Mouse (Mus musculus): ENCODE results near the gene Mgl2.
"Not testable (repeated sequence)": the region's sequence is repeated elsewhere in the genome, so short reads cannot be mapped to it uniquely, and the experiment has no call there.

Gene Mgl2

GRCm38 (mm10) chr11:70129926-70130379 is at the start of gene Mgl2:
Gene Mgl2, plus strand, starts transcription at chr11:70130329.
- DNase-seq (ENCODE audit: low read depth, low spot score), result no peak

- DNase-seq (ENCODE audit: low read depth, low spot score), result no peak
These were observed 49.1 kb upstream of the Mgl2 start for GRCm38 (mm10) chr11:70080803-70081590.

- DNase-seq (ENCODE audit: low read depth, low spot score), result no peak
These were observed 45.6 kb upstream of the Mgl2 start for GRCm38 (mm10) chr11:70084563-70084962.

- DNase-seq (ENCODE audit: low read depth, low spot score), result no peak
These were observed 37.9 kb upstream of the Mgl2 start, which contains the start of gene Asgr2 for GRCm38 (mm10) chr11:70091986-70092783. Gene Asgr2, plus strand, starts transcription at chr11:70092644.

GRCm38 (mm10) chr11:70097396-70097795 is 32.7 kb upstream of the Mgl2 start:
- DNase-seq (ENCODE audit: low read depth, low spot score), result peak; percentile 28

- no peak for DNase-seq (ENCODE audit: low read depth, low spot score)
These were observed 31.0 kb upstream of the Mgl2 start for GRCm38 (mm10) chr11:70099102-70099501.

GRCm38 (mm10) chr11:70099809-70100208 is 30.3 kb upstream of the Mgl2 start:
- DNase-seq (ENCODE audit: low read depth, low spot score), result no peak

GRCm38 (mm10) chr11:70103701-70104315 is 26.3 kb upstream of the Mgl2 start:
- DNase-seq (ENCODE audit: low read depth, low spot score), result no peak

GRCm38 (mm10) chr11:70107085-70107484 is 23.0 kb upstream of the Mgl2 start:
- DNase-seq (ENCODE audit: low read depth, low spot score), result no peak

- peak; percentile 21 for DNase-seq (ENCODE audit: low read depth, low spot score)
These were observed 20.0 kb upstream of the Mgl2 start for GRCm38 (mm10) chr11:70110146-70110545.

GRCm38 (mm10) chr11:70114562-70114961 is 15.6 kb upstream of the Mgl2 start:
- no peak for DNase-seq (ENCODE audit: low read depth, low spot score)

GRCm38 (mm10) chr11:70115901-70116300 is 14.2 kb upstream of the Mgl2 start:
- DNase-seq (ENCODE audit: low read depth, low spot score), result no peak

GRCm38 (mm10) chr11:70135001-70135400 is 4.9 kb downstream of the Mgl2 start:
- not testable (repeated sequence) for DNase-seq (ENCODE audit: low read depth, low spot score)

GRCm38 (mm10) chr11:70135925-70136324 is 5.8 kb downstream of the Mgl2 start:
- DNase-seq (ENCODE audit: low read depth, low spot score), result not testable (repeated sequence)

GRCm38 (mm10) chr11:70139171-70139570 is 9.0 kb downstream of the Mgl2 start:
- DNase-seq (ENCODE audit: low read depth, low spot score), result no peak

- no peak for DNase-seq (ENCODE audit: low read depth, low spot score)
These were observed 20.9 kb downstream of the Mgl2 start for GRCm38 (mm10) chr11:70151072-70151471.

GRCm38 (mm10) chr11:70155897-70156296 is 25.8 kb downstream of the Mgl2 start, which contains the start of gene Clec10a:
Gene Clec10a, plus strand, starts transcription at chr11:70156197.
- not testable (repeated sequence) for DNase-seq (ENCODE audit: low read depth, low spot score)

GRCm38 (mm10) chr11:70162336-70162735 is 32.2 kb downstream of the Mgl2 start:
- DNase-seq (ENCODE audit: low read depth, low spot score), result no peak

GRCm38 (mm10) chr11:70165972-70166921 is 36.1 kb downstream of the Mgl2 start:
- no peak for DNase-seq (ENCODE audit: low read depth, low spot score)

- DNase-seq (ENCODE audit: low read depth, low spot score), result no peak
These were observed 38.0 kb downstream of the Mgl2 start for GRCm38 (mm10) chr11:70168136-70168535.

GRCm38 (mm10) chr11:70169471-70169870 is 39.3 kb downstream of the Mgl2 start:
- not testable (repeated sequence) for DNase-seq (ENCODE audit: low read depth, low spot score)

All from mesoderm, embryonic 11.5 days (tissue).